Mouse (Mus musculus) ES-E14 (cell line): ENCODE results near the gene Hpd. TPM values are rescaled to one million over a fixed set of nuclear protein-coding genes. Genes with fewer than 3 reads are reported as not detected.
A peak's percentile ranks its signal among the peaks of the same experiment; 100 is the strongest.

Experiments used
- DNase-seq: peaks from one replicate; pipeline ENCODE4 v3.0.0-alpha.2; 2013; ENCODE audit warnings: low read depth, low spot score
- H3K27ac ChIP-seq: 2 replicates; pipeline ENCODE4 v1.5.1; 2012; ENCODE audit warnings: low read depth, mild to moderate bottlenecking, low read length, moderate library complexity, mixed read lengths; ENCODE audit not compliant: poor library complexity, insufficient read depth, severe bottlenecking
- H3K36me3 ChIP-seq: 2 replicates; pipeline ENCODE4 v1.6.1; 2012; ENCODE audit warnings: mild to moderate bottlenecking, low read length, moderate library complexity, mixed read lengths; ENCODE audit not compliant: control insufficient read depth, poor library complexity, insufficient read depth, severe bottlenecking
- H3K4me1 ChIP-seq, 2 experiments: fragments of 150-350 bp in 1 of 2; sonication (generic) in 1 of 2; 2 replicates each; pipeline ENCODE4 v1.6.1; 2012; ENCODE audit warnings: low read length in 2 of 2, mild to moderate bottlenecking in 1 of 2, mixed read lengths in 1 of 2; ENCODE audit not compliant: control insufficient read depth in 2 of 2, insufficient read depth in 2 of 2, poor library complexity in 1 of 2
- H3K4me3 ChIP-seq, 2 experiments: fragments of 150-350 bp in 1 of 2; sonication (generic) in 1 of 2; 2 replicates each; pipeline ENCODE4 v1.5.1; 2012; ENCODE audit warnings: low read length in 2 of 2, low read depth in 1 of 2, mild to moderate bottlenecking in 1 of 2, mixed read lengths in 1 of 2; ENCODE audit not compliant: insufficient read depth in 1 of 2, poor library complexity in 1 of 2, severe bottlenecking in 1 of 2
- H3K9ac ChIP-seq: 2 replicates; pipeline ENCODE4 v1.6.1; 2012; ENCODE audit warnings: low read depth, mild to moderate bottlenecking, low read length, mixed read lengths; ENCODE audit not compliant: poor library complexity, insufficient read depth, severe bottlenecking
- H3K9me3 ChIP-seq: fragments of 150-350 bp; sonication (generic); 2 replicates; pipeline ENCODE4 v1.6.1; 2012; ENCODE audit warnings: low read depth, mild to moderate bottlenecking, low read length; ENCODE audit not compliant: control insufficient read depth, insufficient read depth
- CHD2 ChIP-seq: IDR thresholded peaks from 2 replicates; pipeline ENCODE4 v1.6.1; 2014; ENCODE audit warnings: mild to moderate bottlenecking, low read depth, low read length, inconsistent platforms
- HCFC1 ChIP-seq: IDR thresholded peaks from 2 replicates; pipeline ENCODE4 v1.6.1; 2012; ENCODE audit warnings: low read length, inconsistent platforms, borderline replicate concordance; ENCODE audit not compliant: insufficient read depth
- MAFK ChIP-seq: IDR thresholded peaks from 2 replicates; pipeline ENCODE4 v1.6.1; 2014; ENCODE audit warnings: mild to moderate bottlenecking, low read depth, low read length, inconsistent platforms; ENCODE audit not compliant: insufficient read depth
- ZC3H11A ChIP-seq: IDR thresholded peaks from 2 replicates; pipeline ENCODE4 v1.6.1; 2012; ENCODE audit warnings: low read depth, mild to moderate bottlenecking, inconsistent platforms, low read length, borderline replicate concordance
- ZNF384 ChIP-seq: IDR thresholded peaks from 2 replicates; pipeline ENCODE4 v1.6.1; 2012; ENCODE audit warnings: low read depth, low read length, inconsistent platforms
- in situ Hi-C, 2 experiments: fragments of 600-800 bp; cut with MboI; formaldehyde crosslinking; loops; one replicate each; pipeline ENCODE4 v1.15.1; 2025; ENCODE audit warnings: low sequenced_read_pairs in 2 of 2, inconsistent platforms in 1 of 2; ENCODE audit not compliant: unreplicated experiment in 2 of 2
- total RNA-seq: library from RNA; depleted of rRNA; stranded (reverse); fragments of 300-350 nt; gene quantifications from 2 replicates; pipeline ENCODE4 v1.2.3, GENCODE M21; 2012

Gene Hpd
- total RNA-seq, 1 experiment: not detected

GRCm38 (mm10) chr5:123139722-123140627, 42.6 kb downstream of the Hpd start:
- peak overlapping the region; percentile 99 for H3K9ac ChIP-seq
- no peak for DNase-seq
- peaks cover 3 to 6% of the 10 kb centered on the region in 2 experiments; a peak in 2 of 4 replicates for H3K4me1 ChIP-seq
- no peaks in the 10 kb centered on the region for H3K9me3 ChIP-seq
- in situ Hi-C loops: no loop called here
- peaks cover 6% of the 10 kb centered on the region; the same call in 1 of the 2 replicates for H3K36me3 ChIP-seq
- peak overlapping the region; percentile 100 for H3K27ac ChIP-seq
- H3K4me3 ChIP-seq: peak overlapping the region; percentile 63 to 98
- no peak for TF ChIP-seq MAFK
- TF ChIP-seq CHD2: no peak
- TF ChIP-seq HCFC1: no peak
- no peak for TF ChIP-seq ZNF384
- TF ChIP-seq ZC3H11A: no peak

- peak overlapping the region; percentile 63 to 98 for H3K4me3 ChIP-seq
- H3K4me1 ChIP-seq: peaks cover 2 to 6% of the 10 kb centered on the region in 2 experiments; a peak in 1 of 4 replicates
- H3K9me3 ChIP-seq: no peaks in the 10 kb centered on the region
- DNase-seq: no peak
- H3K36me3 ChIP-seq: peaks cover 3% of the 10 kb centered on the region
- peak overlapping the region; percentile 99 for H3K9ac ChIP-seq
- H3K27ac ChIP-seq: peak overlapping the region; percentile 100
- in situ Hi-C loops: no loop called here
- TF ChIP-seq MAFK (peak; percentile 89), HCFC1 (no peak)
These were observed 43.4 kb downstream of the Hpd start for GRCm38 (mm10) chr5:123138953-123139721.

GRCm38 (mm10) chr5:123138230-123138911, 44.2 kb downstream of the Hpd start:
- no peak for TF ChIP-seq ZNF384
- peak; percentile 32; the same call in 1 of the 2 replicates for TF ChIP-seq CHD2
- no peak; the same call in 1 of the 2 replicates for TF ChIP-seq HCFC1
- TF ChIP-seq ZC3H11A: no peak
- no peak; the same call in 1 of the 2 replicates for TF ChIP-seq MAFK
- in situ Hi-C loops: no loop called here
- Histone ChIP-seq H3K9me3 (no peaks in the 10 kb centered on the region), H3K4me3 (peak overlapping the region; percentile 70 to 98), H3K4me1 (peaks cover 2 to 4% of the 10 kb centered on the region in 2 experiments; a peak in 1 of 4 replicates), H3K36me3 (peaks cover 6% of the 10 kb centered on the region), H3K27ac (peak overlapping the region; percentile 100), H3K9ac (peak overlapping the region; percentile 99)
- peak; percentile 100 for DNase-seq

DNA sequence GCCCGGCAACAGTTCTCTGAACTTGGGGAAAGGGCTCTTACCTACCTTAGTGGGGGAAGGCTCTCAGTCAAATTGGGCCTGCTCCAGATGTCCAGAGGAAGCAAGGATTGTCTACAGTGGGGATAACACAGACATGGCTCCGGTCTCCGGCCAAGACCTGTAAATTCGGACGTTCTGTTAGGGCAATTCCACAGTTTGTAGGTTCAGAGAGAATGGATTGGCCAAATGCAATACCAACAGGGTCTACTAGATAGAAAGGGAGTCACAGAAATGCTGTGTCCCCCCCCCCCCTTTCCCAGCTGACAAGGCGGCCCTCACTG, 44.7 kb downstream of the Hpd start:
- peak overlapping the region; percentile 100 for H3K27ac ChIP-seq
- H3K4me3 ChIP-seq: peak overlapping the region; percentile 67 to 70
- DNase-seq: no peak
- peak overlapping the region; percentile 80 for H3K9ac ChIP-seq
- no peaks in the 10 kb centered on the region for H3K9me3 ChIP-seq
- peaks cover 6% of the 10 kb centered on the region for H3K36me3 ChIP-seq
- peaks cover 2 to 4% of the 10 kb centered on the region in 2 experiments; a peak in 1 of 4 replicates for H3K4me1 ChIP-seq
- in situ Hi-C loops: no loop called here
- no peak for TF ChIP-seq MAFK
- TF ChIP-seq HCFC1: no peak
- TF ChIP-seq ZC3H11A: no peak
- no peak for TF ChIP-seq ZNF384
- TF ChIP-seq CHD2: no peak
